Mouse (Mus musculus) activated CD4-positive, CD25-positive, alpha-beta regulatory T cell, adult 9 weeks (primary cell): ENCODE measurements around the gene Tpk1. TPM values are rescaled to one million over a fixed set of nuclear protein-coding genes. Genes with fewer than 3 reads are reported as not detected.

Source experiments
- polyA plus RNA-seq: library from polyadenylated mRNA; unstranded; fragments of 100-300 nt; shearing (Covaris generic); gene quantifications from one replicate; pipeline ENCODE4 v1.2.1, GENCODE M21; 2017

Tpk1 gene
- polyA plus RNA-seq, result 15.8 TPM

GRCm38 (mm10) chr6:43665677-43666546 is at the start of gene Tpk1:
Tpk1 (minus strand) TSS chr6:43666278.

GRCm38 (mm10) chr6:43309454-43309853 is 356.6 kb downstream of the Tpk1 start, which contains the start of gene Nobox:
Nobox (minus strand) TSS chr6:43309554.

